Mouse (Mus musculus) kidney, embryonic 15.5 days (tissue): ENCODE measurements around the gene Eef1akmt4. TPM values are rescaled to one million over a fixed set of nuclear protein-coding genes. Genes with fewer than 3 reads are reported as not detected.
"Not testable (repeated sequence)": the region's sequence is repeated elsewhere in the genome, so short reads cannot be mapped to it uniquely, and the experiment has no call there.

ENCODE experiments used
- ATAC-seq: fragments of 200-750 bp; cut with Nextera tagmentation; replicated peaks from 2 replicates; pipeline ENCODE4 v1.8.0; 2017; ENCODE audit warnings: moderate TSS enrichment; ENCODE audit not compliant: low FRiP score
- H3K27ac ChIP-seq: fragments of 300-500 bp; sonication (generic); 2 replicates; pipeline ENCODE4 v1.5.1; 2015; ENCODE audit warnings: mild to moderate bottlenecking, inconsistent platforms
- H3K27me3 ChIP-seq: fragments of 300-500 bp; sonication (generic); 2 replicates; pipeline ENCODE4 v1.6.1; 2015; ENCODE audit warnings: inconsistent platforms
- H3K36me3 ChIP-seq: fragments of 300-500 bp; sonication (generic); 2 replicates; pipeline ENCODE4 v1.6.1; 2015; ENCODE audit warnings: inconsistent platforms
- H3K4me1 ChIP-seq: fragments of 300-500 bp; sonication (generic); 2 replicates; pipeline ENCODE4 v1.6.1; 2015; ENCODE audit warnings: inconsistent platforms
- H3K4me2 ChIP-seq: fragments of 300-500 bp; sonication (generic); 2 replicates; pipeline ENCODE4 v1.6.1; 2015; ENCODE audit warnings: moderate library complexity, mild to moderate bottlenecking, inconsistent platforms
- H3K4me3 ChIP-seq: fragments of 300-500 bp; sonication (generic); replicated peaks from 2 replicates; pipeline ENCODE4 v1.5.1; 2015; ENCODE audit warnings: mild to moderate bottlenecking, inconsistent platforms
- H3K9ac ChIP-seq: fragments of 300-500 bp; sonication (generic); 2 replicates; pipeline ENCODE4 v1.6.1; 2015; ENCODE audit warnings: mild to moderate bottlenecking, inconsistent platforms
- H3K9me3 ChIP-seq: fragments of 300-500 bp; sonication (generic); replicated peaks from 2 replicates; pipeline ENCODE4 v1.6.1; 2016; ENCODE audit warnings: inconsistent platforms
- WGBS: fragments of 180-500 bp; shearing (Covaris S2); methylation state at CpG from one replicate; pipeline ENCODE4 v1.1.7; 2015; ENCODE audit warnings: mixed read lengths; 5-methylcytosine and 5-hydroxymethylcytosine counted together
- microRNA counts: library from miRNA; unstranded; fragments of <30 nt; microRNA quantifications from one replicate; lab custom pipeline; 2016
- microRNA-seq: library from miRNA; unstranded; fragments of <30 nt; microRNA quantifications from one replicate; pipeline ENCODE4, GENCODE M21; 2016
- polyA plus RNA-seq: library from polyadenylated mRNA; unstranded; fragments of >200 nt; fragmentation: Nextera tagmentation; extraction: Ambion mirVana; gene quantifications from 2 replicates; pipeline ENCODE4 v1.2.1, GENCODE M21; 2015

Gene Eef1akmt4
- polyA plus RNA-seq, 1 experiment from 2014 or later, result 32.4 TPM

GRCm38 (mm10) chr16:20637410-20637809, 26.0 kb downstream of the Eef1akmt4 start:
- Histone ChIP-seq H3K4me3 (no peak overlapping the region), H3K27me3 (no peaks in the 10 kb centered on the region), H3K4me2 (no peak overlapping the region), H3K4me1 (no peaks in the 10 kb centered on the region), H3K36me3 (no peaks in the 10 kb centered on the region), H3K27ac (no peak overlapping the region), H3K9me3 (no peaks in the 10 kb centered on the region), H3K9ac (no peak overlapping the region)
- ATAC-seq, result no peak
- 82% methylated on average over 8 of the region's 8 CpGs for WGBS

GRCm38 (mm10) chr16:20638367-20638766, 27.0 kb downstream of the Eef1akmt4 start:
- WGBS, result 89% methylated on average over 8 of the region's 8 CpGs
- H3K27ac ChIP-seq, result no peak overlapping the region
- H3K4me1 ChIP-seq, result no peaks in the 10 kb centered on the region
- no peak for ATAC-seq
- no peak overlapping the region for H3K4me3 ChIP-seq
- no peak overlapping the region for H3K9ac ChIP-seq
- no peak overlapping the region for H3K4me2 ChIP-seq
- H3K9me3 ChIP-seq, result no peaks in the 10 kb centered on the region
- no peaks in the 10 kb centered on the region for H3K36me3 ChIP-seq
- no peaks in the 10 kb centered on the region for H3K27me3 ChIP-seq

- Histone ChIP-seq H3K9me3 (no peaks in the 10 kb centered on the region), H3K4me1 (no peaks in the 10 kb centered on the region), H3K27ac (no peak overlapping the region), H3K4me3 (no peak overlapping the region), H3K9ac (no peak overlapping the region), H3K4me2 (no peak overlapping the region), H3K36me3 (no peaks in the 10 kb centered on the region), H3K27me3 (no peaks in the 10 kb centered on the region)
- ATAC-seq, result 0 out of 2 replicates have a peak, but pooled peaks have one; percentile 36
- WGBS, result 2% methylated on average over 8 of the region's 8 CpGs
These were observed 30.8 kb downstream of the Eef1akmt4 start for GRCm38 (mm10) chr16:20642161-20642560.

GRCm38 (mm10) chr16:20643911-20644310, 32.5 kb downstream of the Eef1akmt4 start:
- Histone ChIP-seq H3K9me3 (no peaks in the 10 kb centered on the region), H3K9ac (no peak overlapping the region), H3K4me3 (no peak overlapping the region), H3K36me3 (no peaks in the 10 kb centered on the region), H3K27me3 (no peaks in the 10 kb centered on the region), H3K4me1 (no peaks in the 10 kb centered on the region), H3K27ac (no peak overlapping the region), H3K4me2 (no peak overlapping the region)
- WGBS, result 92% methylated on average over 7 of the region's 7 CpGs
- no peak for ATAC-seq

- no peaks in the 10 kb centered on the region for H3K27me3 ChIP-seq
- 2% methylated on average over 46 of the region's 46 CpGs for WGBS
- H3K9me3 ChIP-seq, result no peaks in the 10 kb centered on the region
- peaks cover 31% of the 10 kb centered on the region for H3K36me3 ChIP-seq
- H3K27ac ChIP-seq, result peak within 1 kb of the TSS; percentile 86
- H3K4me3 ChIP-seq, result peak within 1 kb of the TSS; percentile 93
- peak; percentile 97 for ATAC-seq
- peak within 1 kb of the TSS; percentile 91 for H3K9ac ChIP-seq
- peak within 1 kb of the TSS; percentile 88 for H3K4me2 ChIP-seq
- H3K4me1 ChIP-seq, result peaks cover 15% of the 10 kb centered on the region
These were observed 39.9 kb downstream of the Eef1akmt4 start, which contains the start of gene Psmd2 for GRCm38 (mm10) chr16:20651076-20651946. Gene Psmd2 (plus strand): TSS chr16:20651652.

- H3K27me3 ChIP-seq, result no peaks in the 10 kb centered on the region
- WGBS, result 5% methylated on average over 12 of the region's 12 CpGs
- no peaks in the 10 kb centered on the region for H3K9me3 ChIP-seq
- H3K4me3 ChIP-seq, result peak overlapping the region; percentile 93
- H3K4me1 ChIP-seq, result peaks cover 15% of the 10 kb centered on the region
- H3K27ac ChIP-seq, result 0 out of 2 replicates have a peak overlapping the region, but pooled peaks have one; percentile 32
- H3K4me2 ChIP-seq, result peak overlapping the region; percentile 88
- H3K36me3 ChIP-seq, result peaks cover 37% of the 10 kb centered on the region
- H3K9ac ChIP-seq, result peak overlapping the region; percentile 91
- no peak for ATAC-seq
These were observed 40.5 kb downstream of the Eef1akmt4 start for GRCm38 (mm10) chr16:20651947-20652310.

GRCm38 (mm10) chr16:20653315-20653714, 41.9 kb downstream of the Eef1akmt4 start:
- 54% methylated on average over 2 of the region's 2 CpGs for WGBS

GRCm38 (mm10) chr16:20657661-20658060, 46.3 kb downstream of the Eef1akmt4 start:
- H3K4me1 ChIP-seq, result peaks cover 5% of the 10 kb centered on the region
- no peak overlapping the region for H3K9ac ChIP-seq
- ATAC-seq, result no peak
- no peaks in the 10 kb centered on the region for H3K9me3 ChIP-seq
- H3K4me3 ChIP-seq, result no peak overlapping the region
- no peak overlapping the region for H3K27ac ChIP-seq
- H3K36me3 ChIP-seq, result peaks cover 93% of the 10 kb centered on the region
- H3K4me2 ChIP-seq, result no peak overlapping the region
- WGBS, result 89% methylated on average over 4 of the region's 4 CpGs
- H3K27me3 ChIP-seq, result no peaks in the 10 kb centered on the region

More at GRCm38 (mm10) chr16:20653315-20653714, 41.9 kb downstream of the Eef1akmt4 start:
- Histone ChIP-seq H3K9ac (0 out of 2 replicates have a peak overlapping the region, but pooled peaks have one; percentile 5), H3K4me2 (peak overlapping the region; percentile 88; the same call in 1 of the 2 replicates), H3K27me3 (no peaks in the 10 kb centered on the region), H3K4me3 (no peak overlapping the region), H3K36me3 (peaks cover 51% of the 10 kb centered on the region), H3K9me3 (no peaks in the 10 kb centered on the region), H3K4me1 (peaks cover 15% of the 10 kb centered on the region), H3K27ac (no peak overlapping the region)
- ATAC-seq, result no peak

GRCm38 (mm10) chr16:20668013-20668412, 56.6 kb downstream of the Eef1akmt4 start, which contains the start of gene Eif4g1:
Gene Eif4g1 (plus strand): TSS chr16:20668313.
- H3K36me3 ChIP-seq, result peaks cover 24% of the 10 kb centered on the region
- not testable (repeated sequence) for H3K9me3 ChIP-seq, H3K27me3 ChIP-seq, ATAC-seq, H3K9ac ChIP-seq, H3K4me2 ChIP-seq, H3K4me3 ChIP-seq, H3K4me1 ChIP-seq, H3K27ac ChIP-seq
- 94% methylated on average over 6 of the region's 6 CpGs for WGBS

MicroRNA genes within 50 kb of the gene (microRNA counts, 519-probe panel; counts per million panel counts)
- 2,797 counts per million, percentile 69 among the panel's probes with 10 or more counts for microRNA mmu-miR-1224 (lab: Ali Mortazavi, UCI)

Small RNAs within 50 kb of the gene (microRNA-seq; reads per million reads assigned to microRNA genes)
- gene Mir1224, result 1.2 reads per million

Other genes with a start within 250 kb of the Eef1akmt4 start
- 56.1 and 63.1 TPM in 2 replicates for gene Abcc5, start 185.2 kb upstream of the Eef1akmt4 start, polyA plus RNA-seq
- 108 and 121 TPM in 2 replicates for gene Eif2b5, start 112.8 kb upstream of the Eef1akmt4 start, polyA plus RNA-seq
- 25.0 and 27.9 TPM in 2 replicates for gene Dvl3, start 94.6 kb upstream of the Eef1akmt4 start, polyA plus RNA-seq
- 633 and 651 TPM in 2 replicates for gene Ap2m1, start 76.1 kb upstream of the Eef1akmt4 start, polyA plus RNA-seq
- 52.6 and 64.5 TPM in 2 replicates for gene Abcf3, start 63.0 kb upstream of the Eef1akmt4 start, polyA plus RNA-seq
- 1.6 and 1.7 TPM in 2 replicates for gene Vwa5b2, start 22.1 kb upstream of the Eef1akmt4 start, polyA plus RNA-seq
- gene Gm49333, start within 50 bp of the Eef1akmt4 start, polyA plus RNA-seq, result not detected in 2 replicates
- 42.6 and 43.8 TPM in 2 replicates for gene Alg3, start 142 bp downstream of the Eef1akmt4 start, polyA plus RNA-seq
- gene Camk2n2, start 9.7 kb downstream of the Eef1akmt4 start, polyA plus RNA-seq, result 1.4 and 1.5 TPM in 2 replicates
- gene Ece2, start 18.2 kb downstream of the Eef1akmt4 start, polyA plus RNA-seq, result 4.0 TPM in 2 replicates
- 330 and 353 TPM in 2 replicates for gene Psmd2, start 40.1 kb downstream of the Eef1akmt4 start, polyA plus RNA-seq
- 187 and 208 TPM in 2 replicates for gene Eif4g1, start 56.7 kb downstream of the Eef1akmt4 start, polyA plus RNA-seq
- 6.4 and 6.7 TPM in 2 replicates for gene Fam131a, start 81.6 kb downstream of the Eef1akmt4 start, polyA plus RNA-seq
- 116 and 120 TPM in 2 replicates for gene Polr2h, start 106.1 kb downstream of the Eef1akmt4 start, polyA plus RNA-seq
- gene Clcn2, start 106.2 kb downstream of the Eef1akmt4 start, polyA plus RNA-seq, result 16.3 and 20.1 TPM in 2 replicates
- gene Chrd, start 121.5 kb downstream of the Eef1akmt4 start, polyA plus RNA-seq, result 4.6 and 7.4 TPM in 2 replicates
- 1.2 TPM in 2 replicates for gene Thpo, start 122.9 kb downstream of the Eef1akmt4 start, polyA plus RNA-seq